Mouse (Mus musculus): ENCODE measurements around the gene Fkbp9.

Fkbp9 gene

GRCm38 (mm10) chr6:56831697-56832406, at the start of gene Fkbp9:
Gene Fkbp9 (plus strand): TSS chr6:56832059.
- peak; percentile 19 to 64 for DNase-seq (ENCODE audit: low spot score in 2 of 2)

- no peak for DNase-seq (ENCODE audit: low spot score in 2 of 2)
Observed at GRCm38 (mm10) chr6:56783561-56784272, 48.1 kb upstream of the Fkbp9 start.

GRCm38 (mm10) chr6:56785068-56785467, 46.8 kb upstream of the Fkbp9 start:
- DNase-seq (ENCODE audit: low spot score in 2 of 2), result no peak

- no peak for DNase-seq (ENCODE audit: low spot score in 2 of 2)
Observed at GRCm38 (mm10) chr6:56787668-56788067, 44.2 kb upstream of the Fkbp9 start.

GRCm38 (mm10) chr6:56789336-56789735, 42.5 kb upstream of the Fkbp9 start:
- no peak for DNase-seq (ENCODE audit: low spot score in 2 of 2)

- no peak for DNase-seq (ENCODE audit: low spot score in 2 of 2)
Observed at GRCm38 (mm10) chr6:56794834-56795233, 37.0 kb upstream of the Fkbp9 start.

GRCm38 (mm10) chr6:56796232-56796631, 35.6 kb upstream of the Fkbp9 start:
- DNase-seq (ENCODE audit: low spot score in 2 of 2), result no peak

GRCm38 (mm10) chr6:56796668-56797141, 35.2 kb upstream of the Fkbp9 start:
- DNase-seq (ENCODE audit: low spot score in 2 of 2), result peak; percentile 31 to 71

GRCm38 (mm10) chr6:56797311-56798151, 34.3 kb upstream of the Fkbp9 start, which contains the start of gene Kbtbd2:
Gene Kbtbd2 (minus strand): TSS chr6:56797813.
- peak; percentile 93 to 96 for DNase-seq (ENCODE audit: low spot score in 2 of 2)

- no peak for DNase-seq (ENCODE audit: low spot score in 2 of 2)
Observed at GRCm38 (mm10) chr6:56798152-56798465, 33.8 kb upstream of the Fkbp9 start.

GRCm38 (mm10) chr6:56805026-56805425, 26.8 kb upstream of the Fkbp9 start:
- no peak for DNase-seq (ENCODE audit: low spot score in 2 of 2)

GRCm38 (mm10) chr6:56806195-56806594, 25.7 kb upstream of the Fkbp9 start:
- DNase-seq (ENCODE audit: low spot score in 2 of 2), result no peak

GRCm38 (mm10) chr6:56808656-56809055, 23.2 kb upstream of the Fkbp9 start:
- DNase-seq (ENCODE audit: low spot score in 2 of 2), result peak in 1 of 2 experiments; percentile 30

- DNase-seq (ENCODE audit: low spot score in 2 of 2), result no peak
Observed at GRCm38 (mm10) chr6:56813332-56813731, 18.5 kb upstream of the Fkbp9 start.

- DNase-seq (ENCODE audit: low spot score in 2 of 2), result no peak
Observed at GRCm38 (mm10) chr6:56818436-56819123, 13.3 kb upstream of the Fkbp9 start.

- DNase-seq (ENCODE audit: low spot score in 2 of 2), result no peak
Observed at GRCm38 (mm10) chr6:56819124-56819487, 12.8 kb upstream of the Fkbp9 start.

GRCm38 (mm10) chr6:56825657-56826056, 6.2 kb upstream of the Fkbp9 start:
- no peak for DNase-seq (ENCODE audit: low spot score in 2 of 2)

GRCm38 (mm10) chr6:56832407-56832796, 543 bp downstream of the Fkbp9 start:
- no peak for DNase-seq (ENCODE audit: low spot score in 2 of 2)

GRCm38 (mm10) chr6:56832830-56833229, 971 bp downstream of the Fkbp9 start:
- DNase-seq (ENCODE audit: low spot score in 2 of 2), result no peak

- DNase-seq (ENCODE audit: low spot score in 2 of 2), result no peak
Observed at GRCm38 (mm10) chr6:56834769-56835168, 2.9 kb downstream of the Fkbp9 start.

GRCm38 (mm10) chr6:56835532-56835931, 3.7 kb downstream of the Fkbp9 start:
- DNase-seq (ENCODE audit: low spot score in 2 of 2), result no peak

- DNase-seq (ENCODE audit: low spot score in 2 of 2), result no peak
Observed at GRCm38 (mm10) chr6:56837166-56837565, 5.3 kb downstream of the Fkbp9 start.

All from spleen, postnatal 4 days (tissue).